Mouse (Mus musculus) CH12.LX (cell line): ENCODE measurements around the gene Arf4. TPM values are rescaled to one million over a fixed set of nuclear protein-coding genes. Genes with fewer than 3 reads are reported as not detected.

Experiments used
- DNase-seq: peaks from one replicate; pipeline ENCODE4 v3.0.0-alpha.2; 2013; ENCODE audit errors: extremely low read depth
- H3K27ac ChIP-seq: 2 replicates; pipeline ENCODE4 v1.5.1; 2012; ENCODE audit warnings: low read depth, mild to moderate bottlenecking, control low read depth, moderate library complexity; ENCODE audit not compliant: insufficient read depth
- H3K27me3 ChIP-seq: replicated peaks from 2 replicates; pipeline ENCODE3; 2012; ENCODE audit warnings: inconsistent platforms
- H3K36me3 ChIP-seq, 2 experiments: replicated peaks in 1 of 2; 2 replicates each; pipeline versions ENCODE3 to v1.6.1; 2012; ENCODE audit warnings: inconsistent platforms in 1 of 2, low read length in 1 of 2, mild to moderate bottlenecking in 1 of 2, mixed read lengths in 1 of 2, moderate library complexity in 1 of 2; ENCODE audit not compliant: control insufficient read depth in 1 of 2, insufficient read depth in 1 of 2
- H3K4me1 ChIP-seq, 2 experiments: 2 replicates each; pipeline ENCODE4 v1.6.1; 2012; ENCODE audit warnings: inconsistent platforms in 1 of 2, moderate library complexity in 1 of 2; ENCODE audit not compliant: insufficient read depth in 2 of 2, control insufficient read depth in 1 of 2
- H3K4me2 ChIP-seq: 2 replicates; pipeline ENCODE4 v1.6.1; 2012; ENCODE audit warnings: low read depth, mild to moderate bottlenecking, control low read depth; ENCODE audit not compliant: poor library complexity, insufficient read depth, severe bottlenecking
- H3K4me3 ChIP-seq, 3 experiments: fragments of 150-350 bp in 1 of 3; sonication (generic) in 1 of 3; replicated peaks in 1 of 3; 2 replicates each; pipeline versions ENCODE3 to v1.5.1; 2011 to 2012; ENCODE audit warnings: low read depth in 2 of 3, low read length in 2 of 3, mild to moderate bottlenecking in 2 of 3, moderate library complexity in 2 of 3, control low read depth in 1 of 3, improper control_type of control experiment in 1 of 3, inconsistent platforms in 1 of 3, mixed read lengths in 1 of 3; ENCODE audit not compliant: poor library complexity in 1 of 3
- H3K79me2 ChIP-seq: replicated peaks from 2 replicates; pipeline ENCODE4 v1.6.1; 2012; ENCODE audit warnings: mild to moderate bottlenecking, moderate library complexity; ENCODE audit not compliant: control insufficient read depth, poor library complexity, insufficient read depth, severe bottlenecking; ENCODE audit errors: extremely low read depth
- H3K9ac ChIP-seq: 2 replicates; pipeline ENCODE4 v1.6.1; 2012; ENCODE audit warnings: low read depth, mild to moderate bottlenecking, control low read depth, moderate library complexity; ENCODE audit not compliant: insufficient read depth
- H3K9me3 ChIP-seq: replicated peaks from 2 replicates; pipeline ENCODE3; 2012; ENCODE audit warnings: low read length, inconsistent platforms, mixed read lengths
- E2F4 ChIP-seq: IDR thresholded peaks from 2 replicates; pipeline ENCODE4 v1.6.1; 2011; ENCODE audit warnings: low read depth, low read length, improper control_type of control experiment; ENCODE audit not compliant: insufficient replicate concordance
- ELF1 ChIP-seq: IDR thresholded peaks from 2 replicates; pipeline ENCODE4 v1.6.1; 2014; ENCODE audit warnings: low read depth, mild to moderate bottlenecking, inconsistent platforms, low read length, improper control_type of control experiment
- HCFC1 ChIP-seq: IDR thresholded peaks from 2 replicates; pipeline ENCODE4 v1.6.1; 2012; ENCODE audit warnings: low read depth, mild to moderate bottlenecking, inconsistent platforms, low read length, improper control_type of control experiment
- IRF4 ChIP-seq: IDR thresholded peaks from 2 replicates; pipeline ENCODE4 v1.6.1; 2014; ENCODE audit warnings: low read depth, mild to moderate bottlenecking, inconsistent platforms, low read length, improper control_type of control experiment
- JUND ChIP-seq: conservative IDR thresholded peaks from 2 replicates; pipeline ENCODE4 v1.6.1; 2011; ENCODE audit warnings: low read depth, low read length, improper control_type of control experiment
- KAT2A ChIP-seq: IDR thresholded peaks from 2 replicates; pipeline ENCODE4 v1.6.1; 2012; ENCODE audit warnings: low read length, improper control_type of control experiment, inconsistent platforms; ENCODE audit not compliant: insufficient replicate concordance
- MAFK ChIP-seq: IDR thresholded peaks from 2 replicates; pipeline ENCODE4 v1.6.1; 2011; ENCODE audit warnings: low read length, improper control_type of control experiment; ENCODE audit not compliant: insufficient replicate concordance
- MAX ChIP-seq: IDR thresholded peaks from 2 replicates; pipeline ENCODE4 v1.6.1; 2011; ENCODE audit warnings: low read length, improper control_type of control experiment
- MAZ ChIP-seq: IDR thresholded peaks from 2 replicates; pipeline ENCODE4 v1.6.1; 2012; ENCODE audit warnings: low read depth, mild to moderate bottlenecking, inconsistent platforms, low read length, improper control_type of control experiment, moderate library complexity
- MXI1 ChIP-seq: IDR thresholded peaks from 2 replicates; pipeline ENCODE4 v1.6.1; 2011; ENCODE audit warnings: mild to moderate bottlenecking, low read depth, low read length, improper control_type of control experiment
- POLR2A ChIP-seq: IDR thresholded peaks from 2 replicates; pipeline ENCODE4 v1.6.1; 2011; ENCODE audit warnings: low read depth, mild to moderate bottlenecking, improper control_type of control experiment, low read length
- SIN3A ChIP-seq: IDR thresholded peaks from 2 replicates; pipeline ENCODE4 v1.6.1; 2012; ENCODE audit warnings: low read length, improper control_type of control experiment, inconsistent platforms
- TBP ChIP-seq: conservative IDR thresholded peaks from 2 replicates; pipeline ENCODE4 v1.6.1; 2011; ENCODE audit warnings: low read depth, low read length, improper control_type of control experiment
- UBTF ChIP-seq: IDR thresholded peaks from 2 replicates; pipeline ENCODE4 v1.6.1; 2012; ENCODE audit warnings: low read depth, mild to moderate bottlenecking, inconsistent platforms, low read length, improper control_type of control experiment, moderate library complexity
- ZC3H11A ChIP-seq: IDR thresholded peaks from 2 replicates; pipeline ENCODE4 v1.6.1; 2012; ENCODE audit warnings: low read depth, mild to moderate bottlenecking, inconsistent platforms, low read length, improper control_type of control experiment
- ZKSCAN1 ChIP-seq: IDR thresholded peaks from 2 replicates; pipeline ENCODE4 v1.6.1; 2012; ENCODE audit warnings: low read depth, inconsistent platforms, low read length, improper control_type of control experiment, borderline replicate concordance
- dilution Hi-C: fragments of 300-500 bp; cut with MboI; formaldehyde crosslinking; loops from 2 replicates; pipeline ENCODE4 v1.14.3; 2020; ENCODE audit warnings: low sequenced_read_pairs; ENCODE audit not compliant: extremely low pct_unique_long_range_greater_than_20kb, extremely low pct_ligation_motif_present
- in situ Hi-C: fragments of 300-500 bp; cut with MboI; formaldehyde crosslinking; loops from 3 replicates; pipeline ENCODE4 v1.14.3; 2019; ENCODE audit warnings: low sequenced_read_pairs, low pct_ligation_motif_present, low pct_unique_long_range_greater_than_20kb, mixed read lengths
- polyA plus RNA-seq: library from polyadenylated mRNA; unstranded; fragments of >175 nt; gene quantifications from 2 replicates; pipeline ENCODE4 v1.2.1, GENCODE M21; 2012; ENCODE audit warnings: low read depth; ENCODE audit not compliant: insufficient read length
- total RNA-seq, 2 experiments: library from RNA; depleted of rRNA; stranded (reverse); fragments of 300-350 nt in 1 of 2; fragments of >200 nt in 1 of 2; gene quantifications; 2 replicates each; pipeline ENCODE4 v1.2.3; 2012 to 2014

Gene Arf4
- total and polyA plus RNA-seq, 3 experiments = 43.3 to 86.4 (median 66.6) TPM

GRCm38 (mm10) chr14:26667991-26668370 lies 30.1 kb downstream of the Arf4 start:
- Histone ChIP-seq H3K9ac (peak overlapping the region; percentile 66), H3K4me3 (peak overlapping the region; percentile 59 to 99 (median 95)), H3K27me3 (no peaks in the 10 kb centered on the region), H3K4me2 (peak overlapping the region; percentile 11), H3K79me2 (peaks cover 47% of the 10 kb centered on the region), H3K9me3 (no peaks in the 10 kb centered on the region), H3K27ac (no peak overlapping the region), H3K36me3 (peaks cover 10 to 31% of the 10 kb centered on the region in 2 experiments), H3K4me1 (peaks cover 5 to 34% of the 10 kb centered on the region in 2 experiments)
- TF ChIP-seq MAZ (no peak), HCFC1 (0 out of 2 replicates have a peak, but pooled peaks have one; percentile 16)
- dilution Hi-C loops = no loop called here
- no peak for DNase-seq
- in situ Hi-C loops = no loop called here

- peaks cover 47% of the 10 kb centered on the region for H3K79me2 ChIP-seq
- DNase-seq = peak; percentile 41
- TF ChIP-seq POLR2A (no peak), SIN3A (peak; percentile 64; the same call in 1 of the 2 replicates), MAFK (no peak), UBTF (peak; percentile 65; the same call in 1 of the 2 replicates), MXI1 (peak; percentile 33; the same call in 1 of the 2 replicates), KAT2A (no peak), ELF1 (no peak), JUND (no peak), E2F4 (no peak), ZKSCAN1 (no peak), MAX (0 out of 2 replicates have a peak, but pooled peaks have one; percentile 34), TBP (peak; percentile 55; the same call in 1 of the 2 replicates), ZC3H11A (no peak), IRF4 (no peak)
- TF ChIP-seq, all 38 proteins: peak for 5
- H3K4me3 ChIP-seq = peak overlapping the region; percentile 59 to 99 (median 95)
- H3K27me3 ChIP-seq = no peaks in the 10 kb centered on the region
- H3K27ac ChIP-seq = peak overlapping the region; percentile 58
- in situ Hi-C loops (no loop called here), dilution Hi-C loops (no loop called here)
- peaks cover 5 to 40% of the 10 kb centered on the region in 2 experiments for H3K4me1 ChIP-seq
- H3K36me3 ChIP-seq = peaks cover 10 to 27% of the 10 kb centered on the region in 2 experiments
- peak overlapping the region; percentile 66 for H3K9ac ChIP-seq
- no peaks in the 10 kb centered on the region for H3K9me3 ChIP-seq
- peak overlapping the region; percentile 11; the same call in 1 of the 2 replicates for H3K4me2 ChIP-seq
Measured at GRCm38 (mm10) chr14:26668371-26669291, 30.8 kb downstream of the Arf4 start.
